Mouse (Mus musculus): ENCODE results near the gene Notch2. TPM values are rescaled to one million over a fixed set of nuclear protein-coding genes. Genes with fewer than 3 reads are reported as not detected.

Gene Notch2
- total and polyA plus RNA-seq, 3 experiments = 10.0 to 18.1 (median 14.9) TPM

GRCm38 (mm10) chr3:98108866-98109265 lies 95.5 kb downstream of the Notch2 start:
- Histone ChIP-seq H3K4me1 (ENCODE audit: control insufficient read depth, insufficient read depth, low read length) (no peaks in the 10 kb centered on the region; the same call in 1 of the 2 replicates), H3K79me2 (replicated peaks; ENCODE audit: control insufficient read depth, insufficient read depth, low read length) (no peaks in the 10 kb centered on the region), H3K27ac (no peak overlapping the region), H3K9ac (ENCODE audit: low read depth, low read length) (no peak overlapping the region), H3K4me3 (no peak overlapping the region), H3K36me3 (ENCODE audit: control insufficient read depth, insufficient read depth, low read length) (no peaks in the 10 kb centered on the region), H3K27me3 (ENCODE audit: control insufficient read depth, insufficient read depth, low read length) (no peaks in the 10 kb centered on the region)
- intact Hi-C loops (cut with DNase I) = loop anchor here (5.0 kb wide), 1 partner anchor 52 kb away; no protein-coding TSS in a partner anchor
- TF ChIP-seq CTCF (IDR thresholded peaks at IDR 0.05) = no peak
- TF ChIP-seq POLR2A (IDR thresholded peaks at IDR 0.05; ENCODE audit: insufficient read depth, low read depth, low read length) = no peak
- TF ChIP-seq EP300 (IDR thresholded peaks at IDR 0.05; ENCODE audit: insufficient read depth, low read depth, low read length) = no peak
- no peak for DNase-seq
- WGBS = 89% methylated on average over 3 of the region's 3 CpGs

DNA sequence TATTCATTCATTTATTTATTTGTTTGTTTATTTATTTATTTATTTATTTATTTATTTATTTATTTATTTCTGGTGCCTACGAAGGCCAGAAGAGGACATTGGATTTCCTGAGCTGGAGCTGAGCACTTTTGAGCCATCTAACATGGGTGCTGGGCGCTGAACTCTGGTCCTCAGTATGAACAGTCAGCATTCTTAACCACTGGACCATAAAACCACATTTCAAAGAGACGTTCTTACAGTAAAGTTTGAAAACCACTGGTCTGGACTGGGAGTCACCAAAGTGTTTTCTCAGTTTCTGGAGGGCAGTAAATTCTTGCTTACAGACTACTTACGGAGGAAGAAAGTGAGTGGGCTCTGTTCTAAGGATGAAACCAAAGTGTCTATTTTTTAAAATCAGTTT lies 97.3 kb downstream of the Notch2 start:
- Histone ChIP-seq H3K36me3 (ENCODE audit: control insufficient read depth, insufficient read depth, low read length) (no peaks in the 10 kb centered on the region), H3K4me3 (no peak overlapping the region), H3K27ac (no peak overlapping the region), H3K4me1 (ENCODE audit: control insufficient read depth, insufficient read depth, low read length) (no peaks in the 10 kb centered on the region; the same call in 1 of the 2 replicates), H3K9ac (ENCODE audit: low read depth, low read length) (no peak overlapping the region), H3K79me2 (replicated peaks; ENCODE audit: control insufficient read depth, insufficient read depth, low read length) (no peaks in the 10 kb centered on the region), H3K27me3 (ENCODE audit: control insufficient read depth, insufficient read depth, low read length) (no peaks in the 10 kb centered on the region)
- no peak for DNase-seq
- TF ChIP-seq EP300 (IDR thresholded peaks at IDR 0.05; ENCODE audit: insufficient read depth, low read depth, low read length) = no peak
- TF ChIP-seq CTCF (IDR thresholded peaks at IDR 0.05) = no peak
- no peak for TF ChIP-seq POLR2A (IDR thresholded peaks at IDR 0.05; ENCODE audit: insufficient read depth, low read depth, low read length)
- intact Hi-C loops (cut with DNase I) = no loop called here
- 97% methylated on average over 4 of the region's 4 CpGs for WGBS

GRCm38 (mm10) chr3:98118252-98118651 lies 104.9 kb downstream of the Notch2 start:
- no peak for TF ChIP-seq CTCF (IDR thresholded peaks at IDR 0.05)
- no peak for TF ChIP-seq EP300 (IDR thresholded peaks at IDR 0.05; ENCODE audit: insufficient read depth, low read depth, low read length)
- no peak for TF ChIP-seq POLR2A (IDR thresholded peaks at IDR 0.05; ENCODE audit: insufficient read depth, low read depth, low read length)
- 89% methylated on average over 3 of the region's 3 CpGs for whole genome bisulfite sequencing
- no peaks in the 10 kb centered on the region for H3K36me3 ChIP-seq (ENCODE audit: control insufficient read depth, insufficient read depth, low read length)

GRCm38 (mm10) chr3:98119338-98119737 lies 106.0 kb downstream of the Notch2 start:
- Histone ChIP-seq H3K4me3 (no peak overlapping the region), H3K27ac (no peak overlapping the region), H3K79me2 (replicated peaks; ENCODE audit: control insufficient read depth, insufficient read depth, low read length) (no peaks in the 10 kb centered on the region), H3K27me3 (ENCODE audit: control insufficient read depth, insufficient read depth, low read length) (no peaks in the 10 kb centered on the region), H3K36me3 (ENCODE audit: control insufficient read depth, insufficient read depth, low read length) (no peaks in the 10 kb centered on the region), H3K9ac (ENCODE audit: low read depth, low read length) (no peak overlapping the region), H3K4me1 (ENCODE audit: control insufficient read depth, insufficient read depth, low read length) (no peaks in the 10 kb centered on the region)
- 90% methylated on average over 6 of the region's 6 CpGs for WGBS
- DNase-seq = no peak
- TF ChIP-seq EP300 (IDR thresholded peaks at IDR 0.05; ENCODE audit: insufficient read depth, low read depth, low read length) (no peak), CTCF (IDR thresholded peaks at IDR 0.05) (no peak), POLR2A (IDR thresholded peaks at IDR 0.05; ENCODE audit: insufficient read depth, low read depth, low read length) (no peak)
- intact Hi-C loops (cut with DNase I) = no loop called here

More at GRCm38 (mm10) chr3:98118252-98118651, 104.9 kb downstream of the Notch2 start:
- no peak for DNase-seq
- H3K4me3 ChIP-seq = no peak overlapping the region
- no peak overlapping the region for H3K9ac ChIP-seq (ENCODE audit: low read depth, low read length)
- H3K4me1 ChIP-seq (ENCODE audit: control insufficient read depth, insufficient read depth, low read length) = no peaks in the 10 kb centered on the region
- intact Hi-C loops (cut with DNase I) = no loop called here
- H3K79me2 ChIP-seq (replicated peaks; ENCODE audit: control insufficient read depth, insufficient read depth, low read length) = no peaks in the 10 kb centered on the region
- H3K27me3 ChIP-seq (ENCODE audit: control insufficient read depth, insufficient read depth, low read length) = no peaks in the 10 kb centered on the region
- H3K27ac ChIP-seq = no peak overlapping the region

- Histone ChIP-seq H3K4me1 (ENCODE audit: control insufficient read depth, insufficient read depth, low read length) (no peaks in the 10 kb centered on the region), H3K27me3 (ENCODE audit: control insufficient read depth, insufficient read depth, low read length) (no peaks in the 10 kb centered on the region), H3K27ac (no peak overlapping the region), H3K79me2 (replicated peaks; ENCODE audit: control insufficient read depth, insufficient read depth, low read length) (no peaks in the 10 kb centered on the region), H3K36me3 (ENCODE audit: control insufficient read depth, insufficient read depth, low read length) (no peaks in the 10 kb centered on the region), H3K4me3 (no peak overlapping the region), H3K9ac (ENCODE audit: low read depth, low read length) (no peak overlapping the region)
- no peak for DNase-seq
- intact Hi-C loops (cut with DNase I) = no loop called here
- TF ChIP-seq CTCF (IDR thresholded peaks at IDR 0.05) = no peak
- no peak for TF ChIP-seq EP300 (IDR thresholded peaks at IDR 0.05; ENCODE audit: insufficient read depth, low read depth, low read length)
- TF ChIP-seq POLR2A (IDR thresholded peaks at IDR 0.05; ENCODE audit: insufficient read depth, low read depth, low read length) = no peak
- 90% methylated on average over 6 of the region's 6 CpGs for WGBS
Observed at GRCm38 (mm10) chr3:98120884-98121283, 107.6 kb downstream of the Notch2 start.

DNA sequence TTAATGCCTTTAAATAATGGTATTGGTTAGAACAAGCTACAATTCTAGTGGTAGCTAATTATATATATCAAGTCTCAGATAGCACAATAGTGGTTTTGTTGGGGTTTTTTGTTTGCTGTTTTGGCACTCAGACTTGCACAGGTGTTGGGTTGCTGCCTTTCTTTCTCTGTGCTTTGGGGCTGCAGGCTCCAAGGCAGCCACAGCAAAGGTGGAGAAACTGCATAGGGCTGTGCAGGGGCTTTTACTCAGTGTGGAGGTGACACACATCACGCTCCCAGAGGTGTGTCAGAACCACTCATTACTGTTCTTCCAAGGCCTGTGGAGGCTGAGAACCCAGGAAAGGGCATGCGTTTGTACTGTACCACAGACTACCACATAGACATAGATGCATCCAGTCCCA lies 114.4 kb downstream of the Notch2 start:
- no peak for DNase-seq
- no peak overlapping the region for H3K4me3 ChIP-seq

More for the DNA sequence above, 114.4 kb downstream of the Notch2 start:
- no peaks in the 10 kb centered on the region for H3K79me2 ChIP-seq (replicated peaks; ENCODE audit: control insufficient read depth, insufficient read depth, low read length)
- H3K4me1 ChIP-seq (ENCODE audit: control insufficient read depth, insufficient read depth, low read length) = no peaks in the 10 kb centered on the region
- H3K36me3 ChIP-seq (ENCODE audit: control insufficient read depth, insufficient read depth, low read length) = no peaks in the 10 kb centered on the region
- no peak overlapping the region for H3K9ac ChIP-seq (ENCODE audit: low read depth, low read length)
- intact Hi-C loops (cut with DNase I) = no loop called here
- no peak overlapping the region for H3K27ac ChIP-seq
- no peak for TF ChIP-seq EP300 (IDR thresholded peaks at IDR 0.05; ENCODE audit: insufficient read depth, low read depth, low read length)
- no peak for TF ChIP-seq POLR2A (IDR thresholded peaks at IDR 0.05; ENCODE audit: insufficient read depth, low read depth, low read length)
- no peak for TF ChIP-seq CTCF (IDR thresholded peaks at IDR 0.05)
- 98% methylated on average over 2 of the region's 2 CpGs for WGBS
- no peaks in the 10 kb centered on the region for H3K27me3 ChIP-seq (ENCODE audit: control insufficient read depth, insufficient read depth, low read length)

All from heart, adult 2 months (tissue).